Mouse (Mus musculus) frontal cortex, adult 2 months (tissue): Measurements from ENCODE around the gene Rfng. TPM values are rescaled to one million over a fixed set of nuclear protein-coding genes. Genes with fewer than 3 reads are reported as not detected.
"Not testable (repeated sequence)": the region's sequence is repeated elsewhere in the genome, so short reads cannot be mapped to it uniquely, and the experiment has no call there.

Experiments used
- DNase-seq, 2 experiments: peaks; one replicate each; pipeline ENCODE4 v3.0.0; 2022; ENCODE audit warnings: low spot score in 1 of 2; ENCODE audit errors: extremely low spot score in 1 of 2
- polyA plus RNA-seq: library from polyadenylated mRNA; depleted of rRNA; stranded (reverse); fragments of >200 nt; gene quantifications from 2 replicates; pipeline ENCODE4 v1.2.3, GENCODE M21; 2012

The Rfng gene
- polyA plus RNA-seq, 1 experiment: 88.6 TPM

DNA sequence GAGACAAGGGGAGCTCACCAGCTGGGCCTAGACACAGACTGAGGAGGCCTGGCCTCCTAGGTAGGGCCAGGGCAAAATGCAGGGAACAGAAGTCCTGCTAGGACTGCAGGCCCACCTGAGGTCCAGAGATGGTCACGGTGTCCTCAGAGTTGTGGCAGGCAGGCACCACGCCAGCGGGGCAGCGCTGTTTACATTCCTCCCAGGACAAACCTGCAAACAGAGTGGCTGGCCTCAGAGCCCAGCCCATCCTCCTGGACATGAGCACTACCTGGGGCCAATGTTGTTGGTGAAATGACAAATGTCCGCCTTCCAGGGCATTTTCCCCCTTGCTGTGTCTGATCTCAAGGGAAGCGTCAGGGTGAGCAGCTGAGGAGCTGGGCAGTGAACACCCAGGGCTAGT lies 33.4 kb upstream of the Rfng start:
- DNase-seq: no peak

DNA sequence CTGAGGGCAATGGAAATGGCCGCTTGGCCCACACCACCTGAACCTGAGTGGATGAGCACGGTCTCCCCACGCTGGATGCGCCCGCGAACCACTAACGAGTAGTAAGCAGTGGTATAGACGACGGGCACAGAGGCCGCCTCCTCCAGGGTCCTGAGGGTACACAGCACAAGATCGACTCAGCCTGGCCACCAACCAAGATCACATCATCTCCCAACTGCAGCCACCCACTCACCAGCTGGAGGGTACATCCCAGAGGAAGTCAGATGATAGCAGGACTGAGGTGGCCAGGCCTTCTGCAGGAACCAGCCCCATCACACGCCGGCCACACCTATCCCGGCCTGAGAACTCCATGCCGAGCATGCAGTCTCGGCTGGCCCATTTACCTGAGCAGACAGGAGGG lies 28.1 kb upstream of the Rfng start:
- DNase-seq: peak in 1 of 2 experiments; percentile 48

DNA sequence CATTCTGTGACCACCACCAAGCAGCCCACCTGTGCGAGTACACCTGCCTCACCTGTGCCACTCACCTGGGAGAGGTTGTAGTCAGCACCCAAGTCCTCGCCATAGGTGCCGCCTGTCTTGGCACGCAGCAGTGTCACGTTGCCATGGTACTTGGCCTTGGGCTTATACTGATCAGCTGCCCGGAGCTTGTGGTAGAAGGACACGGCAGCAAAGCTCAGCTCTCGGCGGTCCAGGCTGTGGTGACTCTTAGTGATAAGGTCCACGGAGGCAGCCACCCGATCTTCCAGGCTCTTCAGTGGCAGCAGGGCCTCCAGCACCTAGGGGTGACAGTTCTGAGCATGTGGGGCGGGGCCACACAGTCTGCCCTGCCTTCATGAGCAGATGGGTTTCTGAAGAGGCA lies 24.0 kb upstream of the Rfng start:
- no peak for DNase-seq

- DNase-seq: no peak
These were observed 21.6 kb upstream of the Rfng start for GRCm38 (mm10) chr11:120805375-120806298.

GRCm38 (mm10) chr11:120804769-120805168 lies 20.8 kb upstream of the Rfng start:
- DNase-seq: no peak

GRCm38 (mm10) chr11:120804274-120804673 lies 20.3 kb upstream of the Rfng start:
- DNase-seq: no peak

- DNase-seq: peak; percentile 56 to 90
These were observed 16.3 kb upstream of the Rfng start for GRCm38 (mm10) chr11:120800061-120800904.

- no peak for DNase-seq
These were observed 15.4 kb upstream of the Rfng start for GRCm38 (mm10) chr11:120799316-120799890.

- no peak for DNase-seq
These were observed 14.2 kb upstream of the Rfng start for GRCm38 (mm10) chr11:120798244-120798643.

DNA sequence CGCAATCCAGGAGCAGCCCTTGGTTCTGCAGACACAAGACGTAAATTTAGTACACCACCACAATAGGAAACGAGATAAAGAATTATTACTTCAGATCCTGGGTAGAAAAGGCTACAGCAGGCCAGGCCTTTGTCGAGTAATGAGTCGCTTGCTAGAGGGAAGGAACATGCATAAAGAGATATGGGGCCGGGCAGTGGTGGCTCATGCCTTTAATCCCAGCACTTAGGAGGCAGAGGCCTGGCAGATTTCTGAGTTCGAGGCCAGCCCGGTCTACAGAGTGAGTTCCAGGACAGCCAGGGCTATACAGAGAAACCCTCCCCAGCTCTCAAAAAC lies 12.6 kb upstream of the Rfng start:
- no peak for DNase-seq

GRCm38 (mm10) chr11:120795756-120796613 lies 12.0 kb upstream of the Rfng start, which contains the start of gene Dus1l:
Gene Dus1l (minus strand): TSS chr11:120796403.
- peak; percentile 86 to 99 for DNase-seq

DNA sequence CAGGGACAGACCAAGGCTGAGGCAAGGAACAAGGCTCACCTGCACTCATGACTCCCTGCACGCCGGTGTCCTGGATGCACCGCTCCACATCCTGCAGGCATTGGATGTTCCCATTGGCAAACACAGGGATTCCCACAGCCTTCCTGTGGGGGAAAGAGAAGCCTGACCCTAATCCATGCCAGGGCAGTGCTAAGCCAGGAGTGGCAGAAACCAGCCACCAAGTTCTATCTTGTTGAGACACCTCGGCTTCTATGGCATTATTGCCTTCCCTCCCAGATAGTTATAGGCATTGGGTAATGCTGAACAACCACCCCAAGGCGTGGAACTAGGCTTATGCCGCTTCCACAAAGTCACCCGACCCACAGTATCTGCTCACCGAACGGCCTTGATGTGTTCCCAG lies 8.6 kb upstream of the Rfng start:
- DNase-seq: no peak

GRCm38 (mm10) chr11:120789810-120790209 lies 5.8 kb upstream of the Rfng start:
- no peak for DNase-seq

DNA sequence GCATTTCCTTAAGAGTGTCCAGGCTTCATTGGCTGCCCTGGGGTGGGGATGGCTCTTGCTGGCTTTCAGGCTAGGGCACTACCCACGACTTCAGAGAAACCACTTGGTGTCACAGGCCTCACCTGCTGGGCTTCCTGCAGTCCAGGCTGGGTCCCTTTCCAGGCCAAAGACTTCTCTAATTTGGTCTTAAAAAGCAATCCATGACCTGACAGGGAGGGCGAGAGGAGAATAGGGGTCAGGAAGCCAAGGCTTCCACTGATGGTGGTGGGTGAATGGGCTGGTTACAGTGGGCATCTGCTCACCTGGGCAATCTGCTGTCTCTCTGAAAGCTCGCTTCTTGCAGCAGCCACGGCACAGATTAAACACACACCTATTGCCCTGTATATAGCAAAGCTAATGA lies 5.3 kb upstream of the Rfng start:
- DNase-seq: no peak

GRCm38 (mm10) chr11:120788460-120788859 lies 4.5 kb upstream of the Rfng start:
- DNase-seq: not testable (repeated sequence)

DNA sequence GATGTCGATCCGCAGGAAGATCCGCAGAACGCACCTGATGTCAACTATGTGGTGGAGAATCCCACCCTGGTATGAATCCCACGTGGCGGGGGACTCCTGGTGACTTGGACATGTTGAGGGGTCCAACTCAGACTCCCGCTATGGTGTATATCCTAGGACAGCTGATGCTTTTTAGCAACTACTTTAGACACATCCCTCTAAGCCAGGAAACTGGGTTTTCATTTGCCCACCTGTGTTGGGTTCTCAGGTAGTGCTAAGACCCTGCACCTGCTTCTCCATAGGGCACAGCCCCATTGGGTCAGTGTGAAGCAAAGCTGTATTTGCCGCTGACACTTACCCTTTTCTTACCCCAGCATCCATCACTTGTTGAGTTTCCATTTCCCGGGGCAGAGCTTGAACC lies 1.1 kb upstream of the Rfng start:
- no peak for DNase-seq

- DNase-seq: no peak
These were observed 462 bp downstream of the Rfng start for GRCm38 (mm10) chr11:120783426-120784063.

GRCm38 (mm10) chr11:120781361-120781760 lies 2.6 kb downstream of the Rfng start:
- DNase-seq: not testable (repeated sequence)

- no peak for DNase-seq
These were observed 4.1 kb downstream of the Rfng start for GRCm38 (mm10) chr11:120779876-120780275.

DNA sequence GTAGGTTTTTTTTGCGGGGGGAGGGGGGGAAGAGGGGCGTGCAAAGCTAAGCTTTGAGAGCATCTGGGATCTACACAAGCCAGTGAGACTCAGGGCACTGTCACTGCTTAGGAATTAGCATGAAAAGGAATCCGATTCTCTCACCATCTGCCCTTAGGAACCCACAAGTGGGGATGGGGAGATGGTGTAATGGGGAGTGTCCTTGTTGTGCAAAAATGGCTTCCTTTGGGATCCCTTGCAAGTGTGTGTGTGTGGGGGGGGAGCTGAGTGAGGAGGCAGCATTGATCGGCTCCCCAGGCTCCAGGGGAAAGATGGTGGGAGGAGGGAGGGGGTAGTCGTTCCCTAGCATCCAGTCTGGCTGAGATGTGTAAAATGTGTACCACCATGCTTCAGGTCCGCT lies 6.9 kb downstream of the Rfng start:
- DNase-seq: no peak
